Mouse (Mus musculus): ENCODE measurements around the gene Cacna1a.

Cacna1a gene

DNA sequence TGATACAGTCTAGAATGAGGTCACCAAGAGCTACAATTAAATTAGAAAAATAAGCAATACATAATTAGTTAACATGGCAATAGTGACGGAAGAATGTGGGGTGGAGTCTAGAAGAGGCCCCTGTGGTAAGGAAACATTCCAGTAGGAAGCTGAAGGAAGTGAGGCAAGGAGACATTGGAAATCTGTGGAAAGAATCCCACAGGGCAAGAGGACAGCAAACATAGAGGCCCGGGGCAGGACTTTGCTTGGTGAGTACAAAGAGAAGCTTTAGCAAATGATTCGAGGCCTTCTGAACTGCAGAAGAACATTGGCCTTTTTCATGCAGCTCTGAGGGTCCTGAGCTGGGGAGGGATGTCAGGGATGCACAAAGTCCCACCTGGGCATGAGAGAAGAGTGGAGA lies at the start of gene Cacna1a:
Gene Cacna1a (plus strand): TSS at position 166 of the 400 bp plus-strand sequence.
- DNase-seq (ENCODE audit: low spot score) = no peak

DNA sequence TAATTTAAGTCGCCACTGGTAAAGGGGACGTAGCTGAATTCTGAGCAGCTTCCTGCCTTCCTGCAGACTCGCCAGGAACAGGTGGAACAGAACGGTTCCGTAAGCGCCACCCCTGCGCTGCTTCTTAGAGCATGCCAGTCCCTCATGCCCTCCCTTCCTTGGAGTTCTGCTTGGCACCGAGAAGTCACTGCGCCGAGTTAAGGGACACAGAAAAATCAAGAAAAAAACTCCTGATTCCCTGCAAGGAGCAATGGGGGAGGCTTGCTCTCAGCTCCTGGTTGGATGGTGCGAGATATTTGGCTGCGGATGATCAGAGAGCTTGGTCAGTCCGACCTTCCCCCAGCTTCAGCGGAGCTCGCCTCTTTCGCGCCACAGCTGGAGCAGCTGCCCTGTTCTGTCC lies 49.7 kb upstream of the Cacna1a start:
- no peak for DNase-seq (ENCODE audit: low spot score)

DNA sequence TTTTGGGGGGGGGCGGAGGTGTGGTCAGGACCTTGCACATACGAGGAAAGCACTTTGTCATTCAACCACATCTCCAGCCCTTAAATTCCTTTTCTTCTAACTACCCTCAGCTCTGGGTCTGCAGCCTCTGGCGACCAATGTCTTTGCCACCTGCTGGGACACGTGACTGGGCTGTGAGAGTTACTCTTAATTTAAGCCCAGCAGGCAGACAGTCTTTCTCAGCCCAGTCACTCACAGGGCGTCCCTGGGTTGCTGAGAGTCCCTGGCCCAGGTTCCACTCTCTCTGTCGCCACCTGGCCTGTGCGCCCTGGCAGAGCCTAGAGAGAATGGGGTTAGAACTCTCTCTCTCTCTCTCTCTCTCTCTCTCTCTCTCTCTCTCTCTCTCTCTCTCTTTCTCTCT lies 48.9 kb upstream of the Cacna1a start:
- no peak for DNase-seq (ENCODE audit: low spot score)

DNA sequence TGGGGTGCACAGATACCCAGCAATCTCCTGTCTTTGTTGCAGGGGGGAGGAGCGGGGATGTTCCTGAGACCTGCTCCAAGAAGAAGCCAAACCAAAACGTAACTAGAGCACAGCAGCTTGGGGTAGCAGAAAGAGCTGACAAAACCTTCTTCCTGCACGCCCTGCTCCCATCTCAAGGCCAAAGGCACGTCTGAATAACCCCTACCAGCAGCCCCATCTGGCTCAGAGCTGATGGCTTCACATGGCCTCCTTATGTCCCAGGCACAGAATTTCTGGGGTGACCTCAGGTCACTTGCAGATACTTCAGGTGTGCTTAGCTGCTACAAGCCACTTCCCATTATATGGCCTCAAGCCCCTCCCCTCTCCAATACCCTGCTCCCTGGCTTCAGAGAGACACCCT lies 48.4 kb upstream of the Cacna1a start:
- no peak for DNase-seq (ENCODE audit: low spot score)

DNA sequence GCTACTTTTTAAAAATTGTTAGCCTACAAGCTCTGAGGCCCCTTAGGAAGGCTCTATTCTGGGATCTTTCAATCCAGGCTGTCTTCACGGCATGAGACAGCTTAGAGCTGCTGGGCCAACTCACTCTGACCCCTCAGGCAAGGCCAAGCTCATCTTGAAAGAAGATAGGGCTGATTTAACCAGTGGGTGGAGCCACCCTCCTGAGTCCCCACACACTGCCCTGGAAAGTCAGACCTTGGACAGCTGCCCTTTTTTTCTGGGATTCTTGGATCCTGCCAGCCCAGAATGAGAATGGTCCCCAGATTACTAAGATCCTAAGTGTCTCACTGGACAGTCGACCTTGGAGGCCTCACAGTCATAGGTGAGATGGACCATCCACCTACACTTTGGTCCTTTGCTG lies 47.6 kb upstream of the Cacna1a start:
- no peak for DNase-seq (ENCODE audit: low spot score)

DNA sequence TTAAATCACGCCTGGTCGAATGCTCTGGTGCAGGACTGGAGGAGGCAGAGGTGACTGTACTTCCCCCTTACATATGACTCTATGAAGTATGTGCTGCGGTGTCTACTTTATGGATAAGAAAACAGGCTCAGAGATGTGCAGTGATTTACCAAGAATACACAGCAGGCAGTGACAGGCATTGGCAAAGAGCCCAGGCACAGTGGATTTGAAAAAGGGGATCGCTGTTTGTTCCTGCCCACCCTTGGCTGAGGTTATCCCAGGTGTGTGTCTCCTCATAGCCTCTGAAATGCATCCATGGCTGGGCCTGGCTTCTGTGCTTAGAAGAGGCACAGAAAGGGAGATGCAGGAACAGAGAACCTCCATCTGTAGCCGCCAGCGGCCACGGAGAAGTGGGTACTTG lies 42.7 kb upstream of the Cacna1a start:
- DNase-seq (ENCODE audit: low spot score) = no peak

DNA sequence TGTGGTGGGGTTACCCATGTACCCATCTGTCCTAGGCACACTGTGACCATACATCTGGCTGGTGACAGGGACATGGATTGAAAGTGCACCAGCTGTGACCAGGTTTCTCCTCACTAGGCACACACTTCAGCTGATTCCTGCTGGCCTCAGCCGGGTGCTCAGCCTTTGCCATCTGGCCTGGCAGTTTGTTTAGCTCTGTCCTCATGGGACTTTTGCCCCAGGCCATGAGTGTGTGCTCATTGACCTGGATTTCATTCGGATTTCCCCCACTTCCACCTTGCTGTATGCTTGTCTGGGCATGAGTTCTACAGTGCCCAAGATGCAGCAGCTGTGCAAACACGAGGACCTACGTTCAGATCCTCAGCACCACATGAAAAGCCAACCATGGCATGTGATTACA lies 41.8 kb upstream of the Cacna1a start:
- no peak for DNase-seq (ENCODE audit: low spot score)

DNA sequence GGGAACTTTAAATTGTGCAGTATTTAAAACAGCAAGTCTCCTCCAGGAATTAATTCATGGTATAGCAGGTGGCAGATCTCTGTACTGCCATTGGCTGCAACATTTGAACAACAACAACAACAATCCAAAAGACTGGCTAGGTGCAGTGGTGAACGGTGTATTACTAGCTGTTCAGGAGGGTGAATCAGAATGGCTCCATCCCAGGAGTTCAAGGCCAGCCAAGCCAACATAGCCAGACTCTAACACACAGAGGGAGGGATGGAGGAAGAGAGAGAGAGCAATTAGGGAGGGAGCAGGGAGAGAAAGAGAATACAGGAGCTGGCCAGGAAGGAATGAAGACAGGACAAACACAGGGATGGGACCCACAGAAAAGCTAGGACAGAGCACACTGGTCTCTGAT lies 38.7 kb upstream of the Cacna1a start:
- no peak for DNase-seq (ENCODE audit: low spot score)

DNA sequence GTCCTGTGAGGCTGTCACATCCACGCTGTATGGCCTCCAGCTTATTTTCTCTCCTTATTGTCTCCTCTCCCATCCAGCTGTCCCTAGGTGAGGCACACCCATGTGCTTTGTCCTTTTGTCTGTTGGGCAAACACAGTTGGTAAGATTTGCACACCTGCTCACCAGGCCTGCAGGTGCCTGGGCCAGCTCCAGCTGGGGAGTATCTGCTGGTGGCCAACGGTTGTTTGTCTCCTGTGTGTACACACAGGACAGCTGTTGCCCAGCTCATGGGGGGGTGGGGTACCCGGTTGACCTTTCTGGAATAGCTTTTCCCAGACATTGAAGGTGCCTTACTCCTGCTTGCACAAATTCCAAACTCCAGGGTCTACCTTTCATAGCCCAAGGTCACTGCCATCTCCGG lies 37.3 kb upstream of the Cacna1a start:
- no peak for DNase-seq (ENCODE audit: low spot score)

DNA sequence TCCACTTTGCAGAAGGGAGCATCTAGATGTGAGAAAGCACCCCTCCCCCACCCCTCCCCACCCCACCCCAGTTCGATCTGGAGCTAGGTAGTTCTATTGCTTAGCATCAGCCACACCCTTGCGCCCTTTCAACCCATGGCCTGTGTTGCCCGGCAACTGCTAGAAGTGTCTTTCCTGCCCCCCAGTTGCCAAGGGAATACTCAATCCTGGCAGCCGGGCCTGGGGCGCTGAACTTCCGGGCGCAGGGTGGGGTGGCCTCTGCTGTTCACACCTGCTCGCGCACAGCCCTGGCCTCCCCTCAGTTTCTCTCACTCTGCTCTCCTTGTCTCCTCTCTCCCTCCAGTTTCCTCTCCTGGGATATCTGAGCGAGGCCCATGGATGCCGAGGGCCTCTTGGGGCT lies 31.8 kb upstream of the Cacna1a start:
- no peak for DNase-seq (ENCODE audit: low spot score)

DNA sequence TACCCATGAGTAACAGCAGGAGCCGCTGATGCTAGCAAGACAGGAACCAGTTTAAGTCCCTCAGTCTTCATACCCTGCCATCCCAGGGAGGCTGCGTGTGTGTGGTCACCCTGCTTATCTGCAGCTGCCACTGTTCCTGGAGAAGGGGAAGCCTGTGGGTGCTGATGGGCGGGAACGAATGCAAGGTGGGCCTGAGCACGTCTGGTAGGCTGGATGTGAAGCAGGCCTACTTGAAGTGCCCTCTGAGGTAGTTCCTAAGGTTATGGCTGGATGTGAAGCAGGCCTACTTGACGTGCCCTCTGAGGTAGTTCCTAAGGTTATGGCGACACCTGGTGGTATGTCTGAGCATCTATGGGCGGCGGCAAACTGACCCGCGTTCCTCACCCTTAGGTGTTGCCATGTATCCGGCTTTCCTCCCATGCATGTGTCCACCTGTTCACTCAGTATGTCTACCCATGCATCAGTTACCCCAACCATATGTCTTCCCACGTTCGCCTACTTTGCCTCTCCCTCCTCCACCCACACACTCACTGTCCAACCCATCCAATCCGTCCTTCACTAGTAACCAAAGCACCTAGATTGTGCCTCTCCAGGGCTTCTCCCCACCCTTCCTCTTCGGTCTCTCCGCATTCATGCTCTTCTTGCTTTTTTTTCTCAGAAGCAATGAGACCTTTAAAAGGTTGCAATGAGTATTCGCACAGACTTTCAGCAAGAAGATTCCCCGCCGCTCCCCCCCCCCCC lies 30.4 kb upstream of the Cacna1a start:
- peak; percentile 65 for DNase-seq (ENCODE audit: low spot score)

DNA sequence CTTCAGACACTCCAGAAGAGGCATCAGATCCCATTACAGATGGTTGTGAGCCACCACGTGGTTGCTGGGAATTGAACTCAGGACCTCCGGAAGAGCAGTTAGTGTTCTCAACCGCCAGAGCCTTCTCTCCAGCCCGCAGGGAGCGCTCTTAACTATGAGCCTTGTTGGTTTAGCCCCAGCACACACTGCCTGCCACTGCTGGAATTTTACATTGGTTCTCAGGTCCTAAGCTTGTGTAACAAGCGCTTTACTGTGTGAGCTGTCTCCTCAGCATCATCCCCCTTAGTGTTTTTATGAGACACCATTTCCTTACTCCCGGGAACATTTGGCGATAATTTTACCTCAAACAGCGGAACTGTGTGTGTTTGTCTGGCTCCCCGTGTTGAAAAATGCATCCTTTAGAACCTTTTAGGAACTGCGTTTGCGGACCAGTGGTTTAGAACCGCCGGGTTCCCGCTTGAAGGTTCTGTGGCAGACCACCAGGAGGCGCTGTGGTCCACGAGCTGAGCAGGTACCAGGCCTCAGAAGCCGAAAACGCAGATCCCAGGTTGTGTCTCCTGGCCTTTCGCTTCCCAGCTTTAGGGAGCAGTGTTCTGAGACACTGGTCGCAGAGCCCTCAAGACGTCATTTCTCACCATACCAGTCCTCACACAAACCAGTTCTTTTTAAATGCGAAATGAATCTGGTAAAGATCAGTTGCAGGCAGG lies 24.7 kb upstream of the Cacna1a start:
- DNase-seq (ENCODE audit: low spot score) = peak; percentile 73

DNA sequence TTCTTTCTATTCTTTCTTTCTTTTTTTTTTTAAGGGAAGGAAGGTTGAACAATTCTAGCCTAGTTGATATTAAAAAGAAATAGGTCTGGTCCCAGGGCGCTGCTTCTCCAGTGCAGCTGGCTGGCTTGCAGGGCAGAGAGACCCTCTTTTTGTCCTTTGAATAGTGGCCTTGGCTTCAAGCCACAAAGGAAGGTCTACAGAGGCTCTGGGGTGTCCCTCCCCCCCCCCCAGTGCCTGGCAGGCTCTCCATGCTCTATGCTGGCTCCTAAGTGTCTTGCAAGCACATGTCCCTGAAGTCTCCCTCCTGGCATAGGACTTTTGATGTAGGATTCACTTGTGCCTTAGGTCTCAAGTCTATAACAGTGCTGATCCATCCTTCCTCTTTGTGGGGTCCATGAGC lies 23.0 kb upstream of the Cacna1a start:
- DNase-seq (ENCODE audit: low spot score) = no peak

DNA sequence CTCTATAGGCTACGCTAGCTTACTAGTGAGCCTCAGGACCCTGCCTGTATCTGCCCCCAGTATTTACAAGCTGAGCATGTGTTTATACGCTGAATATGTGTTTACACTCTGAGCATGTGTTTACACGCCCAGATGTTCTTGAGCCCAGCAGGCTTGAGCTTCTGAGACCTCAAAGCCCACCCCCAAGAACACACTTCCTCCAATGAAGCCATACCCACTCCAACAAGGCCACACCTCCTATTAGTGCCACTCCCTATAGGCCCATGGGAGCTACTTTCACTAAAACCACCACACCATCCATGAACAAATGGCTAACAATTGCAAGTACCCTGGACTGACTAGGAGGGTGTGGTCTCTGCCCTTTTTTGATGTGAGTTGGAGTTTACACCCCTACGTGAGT lies 17.3 kb upstream of the Cacna1a start:
- no peak for DNase-seq (ENCODE audit: low spot score)

DNA sequence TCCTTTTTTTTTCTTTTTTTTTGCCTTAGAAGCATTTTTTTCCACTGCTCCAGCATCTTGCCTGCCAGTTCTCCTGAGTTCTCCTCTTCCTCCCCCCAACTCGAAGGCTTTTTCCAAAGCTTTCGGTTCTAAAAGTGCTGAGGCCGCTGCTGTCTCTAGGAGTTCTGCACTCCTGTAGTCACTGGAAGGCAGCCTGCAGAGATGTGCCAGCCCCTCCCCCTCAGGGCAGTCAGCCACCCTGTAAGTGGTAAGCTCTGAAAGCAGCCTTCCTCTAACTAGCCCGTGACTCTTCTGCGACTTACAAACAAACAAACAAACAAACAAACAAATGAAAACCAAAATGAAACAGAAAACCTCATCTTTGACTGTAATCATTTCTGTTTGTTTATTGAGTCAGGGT lies 13.2 kb upstream of the Cacna1a start:
- no peak for DNase-seq (ENCODE audit: low spot score)

DNA sequence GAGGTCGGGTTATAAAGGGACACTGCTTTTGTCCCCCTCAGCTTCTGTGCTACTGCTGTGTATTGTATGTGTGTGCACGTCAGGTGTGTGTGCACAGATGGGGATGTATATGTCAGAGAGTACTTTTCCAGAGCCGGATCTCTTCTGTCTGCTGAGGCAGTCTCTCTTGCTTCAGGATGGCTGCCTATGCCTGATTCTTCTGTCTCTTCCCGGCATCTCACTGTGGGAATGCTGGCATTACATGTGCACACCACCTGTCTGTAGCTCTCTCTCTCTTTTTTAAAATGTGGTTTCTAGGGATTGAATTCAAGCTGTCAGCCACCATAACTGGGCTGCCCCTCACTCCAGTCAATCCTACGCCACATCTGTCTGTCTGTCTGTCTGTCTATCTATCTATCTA lies 12.4 kb upstream of the Cacna1a start:
- no peak for DNase-seq (ENCODE audit: low spot score)

DNA sequence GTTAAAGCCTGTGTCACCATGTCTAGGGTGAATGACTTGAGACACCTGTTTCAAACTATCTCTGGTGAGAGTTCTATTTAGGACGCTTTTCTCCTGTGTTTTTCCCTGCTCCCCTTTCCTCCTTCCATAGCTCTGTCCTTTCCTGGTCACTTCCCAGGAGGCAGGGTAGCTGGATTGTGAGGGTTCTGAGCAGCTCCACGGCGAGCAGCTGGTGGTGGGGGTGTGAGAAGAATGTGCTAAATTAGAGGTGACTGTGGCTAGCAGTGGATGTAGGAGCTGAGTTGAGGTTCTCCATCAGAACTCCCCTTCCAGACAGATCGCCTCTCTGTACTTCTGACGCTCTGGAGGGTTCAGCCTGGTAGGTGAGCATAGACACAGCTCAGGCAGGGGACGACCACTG lies 11.7 kb upstream of the Cacna1a start:
- DNase-seq (ENCODE audit: low spot score) = no peak

DNA sequence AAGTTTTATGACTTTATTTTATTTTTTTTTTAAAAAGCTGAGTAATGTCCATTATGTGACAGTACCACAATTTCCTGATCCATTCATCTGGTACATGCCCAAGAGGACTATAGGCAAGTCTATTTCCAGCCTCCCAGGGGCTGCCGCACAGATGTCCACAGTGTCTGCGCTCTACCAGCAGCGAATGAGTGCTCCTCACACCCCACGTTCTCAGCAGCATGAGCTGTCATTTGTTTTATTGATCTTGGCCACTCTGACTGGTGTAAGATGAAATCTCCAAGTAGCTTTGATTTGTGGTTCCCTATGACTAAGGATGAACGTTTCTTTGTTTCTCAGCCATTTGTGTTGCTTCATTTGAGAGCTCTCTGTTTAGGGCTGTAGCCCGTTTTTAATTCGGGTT lies 6.6 kb upstream of the Cacna1a start:
- DNase-seq (ENCODE audit: low spot score) = no peak

DNA sequence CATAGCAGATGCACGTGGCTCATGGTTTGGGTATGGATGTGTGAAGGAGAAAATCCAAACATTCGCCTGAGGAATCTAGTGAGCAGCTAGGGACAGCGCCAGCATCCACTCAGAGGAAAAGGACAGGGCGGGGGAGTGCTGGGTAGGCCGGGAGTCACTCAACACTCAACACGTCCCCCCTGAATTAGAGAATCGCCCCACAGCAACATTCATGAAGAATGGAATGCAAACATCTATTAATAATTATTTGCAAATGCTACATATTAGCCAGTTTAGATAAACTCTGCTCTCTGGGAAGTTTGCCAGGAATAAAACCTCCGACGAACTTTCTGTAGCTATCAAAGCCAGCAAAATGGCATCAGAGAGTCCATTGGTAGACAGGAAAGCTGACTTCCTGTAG lies 533 bp downstream of the Cacna1a start:
- DNase-seq (ENCODE audit: low spot score) = no peak

DNA sequence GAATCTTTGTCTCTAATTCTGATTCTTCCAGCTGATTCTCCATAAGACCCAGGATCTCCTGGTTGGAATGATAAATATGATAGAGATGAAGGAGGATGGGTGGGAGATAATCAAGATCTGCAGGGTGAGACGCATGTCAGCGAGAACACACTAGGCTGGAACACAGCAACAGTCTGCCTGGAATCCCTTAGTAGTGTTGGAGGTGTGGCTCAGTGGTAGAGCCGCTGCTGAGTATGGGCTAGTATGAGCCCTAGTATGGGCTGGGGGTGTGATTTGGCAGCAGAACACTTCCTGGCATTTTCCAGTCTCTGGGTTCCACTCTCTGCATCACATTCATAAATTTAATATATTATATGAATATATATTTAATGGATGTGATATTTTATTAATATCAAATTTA lies 933 bp downstream of the Cacna1a start:
- DNase-seq (ENCODE audit: low spot score) = no peak

DNA sequence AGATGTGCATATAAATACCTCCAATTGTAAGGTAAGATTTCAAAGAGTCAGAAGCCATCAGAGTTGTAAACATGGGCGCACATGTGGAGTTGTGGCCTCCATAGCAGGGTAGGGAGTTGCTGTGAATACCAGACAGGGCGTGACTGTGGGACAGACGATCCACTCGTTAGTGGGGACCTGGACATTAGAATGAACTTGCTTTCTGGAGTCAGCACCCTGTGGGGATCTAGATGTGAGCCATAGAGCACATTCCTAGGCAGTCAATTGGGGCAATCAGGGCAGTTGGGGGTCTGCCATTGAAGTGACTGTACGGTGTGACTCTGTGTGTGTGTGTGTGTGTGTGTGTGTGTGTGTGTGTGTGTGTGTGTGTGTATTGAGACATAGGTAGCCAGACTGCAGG lies 3.4 kb downstream of the Cacna1a start:
- DNase-seq (ENCODE audit: low spot score) = no peak

DNA sequence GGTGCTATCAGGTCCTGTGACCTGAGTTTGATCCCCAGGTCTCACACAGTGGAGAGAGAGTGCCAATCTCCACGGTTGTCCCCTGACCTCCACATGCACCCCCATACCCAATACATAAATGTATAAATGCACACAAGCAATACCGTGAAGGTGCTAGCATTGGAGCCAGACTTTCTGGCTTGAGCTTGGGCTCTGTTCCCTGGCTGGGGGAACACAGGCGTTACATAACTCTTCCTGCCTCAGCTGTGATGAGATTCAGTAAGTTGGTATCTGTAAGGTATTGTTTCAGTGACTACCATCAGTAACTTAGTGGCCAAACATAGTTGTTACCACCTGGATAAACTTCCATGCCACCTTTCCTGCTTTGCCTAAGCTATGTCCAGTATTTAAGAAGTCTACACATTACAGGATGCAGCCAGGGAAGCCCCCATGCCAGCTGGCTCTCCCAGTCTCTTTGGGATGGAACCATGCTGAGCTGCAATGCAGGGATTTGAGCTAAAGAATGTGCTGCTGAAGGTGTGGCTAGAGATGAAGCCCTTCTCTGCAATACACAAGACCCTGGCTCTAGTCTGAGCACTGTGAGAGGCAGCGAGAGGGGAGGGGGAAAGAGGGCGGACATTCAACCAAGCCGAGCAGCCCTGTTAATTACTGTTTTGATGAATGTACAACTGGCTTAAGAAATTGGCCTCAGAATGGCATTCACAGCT lies 7.7 kb downstream of the Cacna1a start:
- no peak for DNase-seq (ENCODE audit: low spot score)

All from ovary, postnatal 36 days (tissue).